Mouse (Mus musculus) small intestine, adult 2 months (tissue): ENCODE data around the gene Cox15.

Source experiments
- CTCF ChIP-seq: fragments of 200-500 bp; IDR thresholded peaks from 2 replicates; pipeline ENCODE4 v1.5.1; 2012; ENCODE audit warnings: low read depth, mild to moderate bottlenecking, control low read depth, inconsistent platforms, low read length, moderate library complexity, mixed read lengths; ENCODE audit not compliant: insufficient replicate concordance, insufficient read length; ENCODE audit errors: extremely low read depth
- POLR2A ChIP-seq: fragments of 200-500 bp; IDR thresholded peaks from 2 replicates; pipeline ENCODE4 v1.6.1; 2012; ENCODE audit warnings: low read depth, mild to moderate bottlenecking, control low read depth, inconsistent platforms, low read length, moderate library complexity

DNA sequence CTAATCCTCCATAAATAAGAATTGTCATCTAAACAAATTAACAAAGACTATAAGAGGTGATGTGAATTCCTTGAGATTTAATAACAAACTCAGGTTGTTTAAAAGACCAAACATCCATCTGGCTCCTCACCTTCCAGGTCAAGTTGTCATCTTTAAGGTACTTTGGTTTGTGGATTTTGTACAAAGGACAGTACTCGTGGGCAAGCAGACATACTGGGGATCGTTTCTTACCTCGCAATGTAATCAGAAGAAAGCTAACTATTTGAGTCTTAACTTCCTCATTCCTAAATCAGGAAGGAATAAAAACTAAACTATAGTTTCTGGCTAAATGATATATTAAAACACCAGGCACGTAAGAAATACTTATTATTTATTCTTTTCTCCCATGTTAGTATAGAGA, 17.8 kb upstream of the Cox15 start:
- TF ChIP-seq CTCF (no peak), POLR2A (no peak)
